Mouse (Mus musculus): ENCODE measurements around the gene Lst1. TPM values are rescaled to one million over a fixed set of nuclear protein-coding genes. Genes with fewer than 3 reads are reported as not detected.
A peak's percentile ranks its signal among the peaks of the same experiment; 100 is the strongest.

Lst1 gene
- polyA plus RNA-seq, 1 experiment from 2014 or later, result 4.7 TPM

GRCm38 (mm10) chr17:35232659-35233058 is 44.4 kb upstream of the Lst1 start:
- Histone ChIP-seq H3K27ac (ENCODE audit: low read length) (no peak overlapping the region), H3K9me3 (replicated peaks; ENCODE audit: control insufficient read depth, low read length, poor library complexity, severe bottlenecking) (no peaks in the 10 kb centered on the region), H3K4me3 (ENCODE audit: low read depth, low read length) (no peak overlapping the region), H3K4me1 (ENCODE audit: control insufficient read depth, insufficient read depth, low read length) (peaks cover 22% of the 10 kb centered on the region), H3K36me3 (ENCODE audit: control insufficient read depth, insufficient read depth, low read length) (peaks cover 11% of the 10 kb centered on the region), H3K9ac (ENCODE audit: low read depth, low read length) (no peak overlapping the region), H3K27me3 (ENCODE audit: control insufficient read depth, insufficient read depth, low read depth, low read length) (no peaks in the 10 kb centered on the region), H3K4me2 (ENCODE audit: low read length) (no peak overlapping the region)
- ATAC-seq, result no peak
- WGBS, result 92% methylated on average over 5 of the region's 5 CpGs

DNA sequence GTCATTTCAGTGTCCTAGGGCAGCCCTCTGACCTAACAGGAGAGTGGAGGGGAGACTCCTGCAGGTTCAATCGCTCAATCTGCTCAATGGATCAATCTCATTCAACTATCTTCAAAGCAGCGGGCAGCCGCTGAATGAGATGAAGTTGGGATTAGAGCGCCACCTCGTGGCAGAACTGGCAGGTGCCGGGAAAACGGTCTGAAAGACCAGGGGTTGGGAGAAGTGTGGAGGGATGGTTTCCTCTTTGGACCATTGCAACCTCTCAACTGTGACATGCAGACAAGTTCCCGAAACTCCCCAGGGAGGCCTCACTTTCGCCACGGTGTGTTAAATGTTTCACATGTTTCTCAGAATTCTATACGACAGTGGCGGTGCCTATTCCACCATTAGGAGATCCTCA is 43.8 kb upstream of the Lst1 start:
- 13% methylated on average over 12 of the region's 12 CpGs for WGBS
- Histone ChIP-seq H3K4me1 (ENCODE audit: control insufficient read depth, insufficient read depth, low read length) (peaks cover 17% of the 10 kb centered on the region), H3K9me3 (replicated peaks; ENCODE audit: control insufficient read depth, low read length, poor library complexity, severe bottlenecking) (no peaks in the 10 kb centered on the region), H3K36me3 (ENCODE audit: control insufficient read depth, insufficient read depth, low read length) (peaks cover 11% of the 10 kb centered on the region), H3K9ac (ENCODE audit: low read depth, low read length) (no peak overlapping the region), H3K27ac (ENCODE audit: low read length) (no peak overlapping the region), H3K27me3 (ENCODE audit: control insufficient read depth, insufficient read depth, low read depth, low read length) (no peaks in the 10 kb centered on the region), H3K4me3 (ENCODE audit: low read depth, low read length) (no peak overlapping the region), H3K4me2 (ENCODE audit: low read length) (peak overlapping the region; percentile 2; the same call in 1 of the 2 replicates)
- ATAC-seq, result no peak

- H3K27ac ChIP-seq (ENCODE audit: low read length), result no peak overlapping the region
- no peak for ATAC-seq
- no peaks in the 10 kb centered on the region for H3K9me3 ChIP-seq (replicated peaks; ENCODE audit: control insufficient read depth, low read length, poor library complexity, severe bottlenecking)
- no peak overlapping the region for H3K9ac ChIP-seq (ENCODE audit: low read depth, low read length)
- 94% methylated on average over 10 of the region's 10 CpGs for WGBS
- no peak overlapping the region for H3K4me3 ChIP-seq (ENCODE audit: low read depth, low read length)
- H3K4me2 ChIP-seq (ENCODE audit: low read length), result no peak overlapping the region
- H3K36me3 ChIP-seq (ENCODE audit: control insufficient read depth, insufficient read depth, low read length), result peaks cover 11% of the 10 kb centered on the region
- H3K4me1 ChIP-seq (ENCODE audit: control insufficient read depth, insufficient read depth, low read length), result peaks cover 14% of the 10 kb centered on the region
- no peaks in the 10 kb centered on the region for H3K27me3 ChIP-seq (ENCODE audit: control insufficient read depth, insufficient read depth, low read depth, low read length)
These were observed 42.8 kb upstream of the Lst1 start for GRCm38 (mm10) chr17:35231022-35231421.

DNA sequence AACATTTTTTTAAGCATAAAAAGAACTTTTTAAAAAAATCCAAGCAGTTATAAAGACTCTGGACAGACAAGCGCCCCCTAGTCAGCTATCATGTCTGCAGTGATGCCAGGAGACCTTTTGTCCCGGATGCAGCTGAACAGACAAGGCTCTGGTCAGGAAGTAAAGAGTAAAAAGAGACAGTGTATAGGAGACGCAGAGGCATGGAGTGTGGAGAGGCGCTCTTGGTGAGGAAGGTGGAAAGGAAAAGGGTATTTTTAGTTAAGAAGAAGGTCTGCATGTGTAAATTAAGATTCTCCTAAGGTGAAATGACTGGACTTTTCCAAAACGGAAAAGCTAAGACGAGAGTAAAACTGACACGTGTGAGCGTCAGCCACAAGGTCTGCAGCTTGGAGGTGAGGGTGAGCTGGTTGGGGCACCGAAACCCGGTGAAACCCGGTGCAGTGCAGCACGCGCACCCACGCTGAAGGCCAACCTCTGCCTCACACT is 38.4 kb upstream of the Lst1 start:
- ATAC-seq, result no peak
- no peaks in the 10 kb centered on the region for H3K27me3 ChIP-seq (ENCODE audit: control insufficient read depth, insufficient read depth, low read depth, low read length)
- no peak overlapping the region for H3K4me3 ChIP-seq (ENCODE audit: low read depth, low read length)

DNA sequence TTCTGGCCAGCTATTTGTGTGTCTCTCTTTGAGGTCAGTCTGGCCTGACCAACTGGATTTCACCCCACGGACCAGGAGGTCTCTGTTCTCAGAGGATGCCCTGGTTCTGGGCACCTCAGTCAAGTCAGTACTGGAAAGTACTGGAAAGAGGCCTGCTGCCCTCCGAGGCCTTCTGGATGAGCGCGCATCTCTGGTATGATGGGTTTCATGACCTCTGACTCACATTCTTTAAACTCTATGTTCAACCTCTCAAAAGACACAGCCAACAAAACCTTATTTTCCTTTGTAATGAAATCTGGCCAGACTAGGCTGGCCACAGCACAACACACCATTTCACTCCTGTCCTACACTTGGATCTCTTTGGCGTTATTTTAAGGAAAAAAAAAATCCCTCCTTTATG is 37.2 kb upstream of the Lst1 start:
- no peak for ATAC-seq
- peaks cover 10% of the 10 kb centered on the region for H3K36me3 ChIP-seq (ENCODE audit: control insufficient read depth, insufficient read depth, low read length)
- 96% methylated on average over 5 of the region's 5 CpGs for WGBS
- no peak overlapping the region for H3K4me2 ChIP-seq (ENCODE audit: low read length)
- no peaks in the 10 kb centered on the region for H3K27me3 ChIP-seq (ENCODE audit: control insufficient read depth, insufficient read depth, low read depth, low read length)
- H3K4me1 ChIP-seq (ENCODE audit: control insufficient read depth, insufficient read depth, low read length), result no peaks in the 10 kb centered on the region
- H3K9me3 ChIP-seq (replicated peaks; ENCODE audit: control insufficient read depth, low read length, poor library complexity, severe bottlenecking), result no peaks in the 10 kb centered on the region
- H3K9ac ChIP-seq (ENCODE audit: low read depth, low read length), result no peak overlapping the region
- H3K4me3 ChIP-seq (ENCODE audit: low read depth, low read length), result no peak overlapping the region
- H3K27ac ChIP-seq (ENCODE audit: low read length), result no peak overlapping the region

More for the DNA sequence above, 38.4 kb upstream of the Lst1 start:
- H3K27ac ChIP-seq (ENCODE audit: low read length), result no peak overlapping the region
- no peak overlapping the region for H3K9ac ChIP-seq (ENCODE audit: low read depth, low read length)
- H3K4me1 ChIP-seq (ENCODE audit: control insufficient read depth, insufficient read depth, low read length), result no peaks in the 10 kb centered on the region; the same call in 1 of the 2 replicates
- WGBS, result 82% methylated on average over 14 of the region's 14 CpGs
- H3K4me2 ChIP-seq (ENCODE audit: low read length), result no peak overlapping the region
- H3K9me3 ChIP-seq (replicated peaks; ENCODE audit: control insufficient read depth, low read length, poor library complexity, severe bottlenecking), result no peaks in the 10 kb centered on the region
- H3K36me3 ChIP-seq (ENCODE audit: control insufficient read depth, insufficient read depth, low read length), result peaks cover 10% of the 10 kb centered on the region

DNA sequence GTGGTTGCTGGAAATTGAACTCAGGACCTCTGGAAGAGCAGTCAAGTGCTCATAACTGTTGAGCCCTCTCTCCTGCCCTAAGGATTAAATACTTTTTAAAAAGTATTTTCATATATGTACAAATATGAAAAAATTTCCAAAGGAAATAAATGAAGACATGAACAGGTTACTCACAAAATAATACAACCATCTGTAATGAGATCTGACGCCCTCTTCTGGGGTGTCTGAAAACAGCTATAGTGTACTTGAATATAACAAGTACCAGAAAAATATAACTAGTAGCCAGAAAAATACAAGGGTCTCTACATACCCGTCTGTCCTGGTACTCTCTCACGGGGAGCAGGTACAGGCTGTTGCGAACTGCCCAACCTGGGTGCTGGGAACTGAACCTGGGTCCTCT is 36.4 kb upstream of the Lst1 start:
- no peak overlapping the region for H3K9ac ChIP-seq (ENCODE audit: low read depth, low read length)
- WGBS, result 92% methylated on average over 4 of the region's 4 CpGs
- H3K4me2 ChIP-seq (ENCODE audit: low read length), result no peak overlapping the region
- H3K36me3 ChIP-seq (ENCODE audit: control insufficient read depth, insufficient read depth, low read length), result peaks cover 15% of the 10 kb centered on the region
- H3K27me3 ChIP-seq (ENCODE audit: control insufficient read depth, insufficient read depth, low read depth, low read length), result no peaks in the 10 kb centered on the region
- no peaks in the 10 kb centered on the region for H3K4me1 ChIP-seq (ENCODE audit: control insufficient read depth, insufficient read depth, low read length)
- ATAC-seq, result no peak
- no peak overlapping the region for H3K27ac ChIP-seq (ENCODE audit: low read length)
- H3K4me3 ChIP-seq (ENCODE audit: low read depth, low read length), result no peak overlapping the region
- no peaks in the 10 kb centered on the region for H3K9me3 ChIP-seq (replicated peaks; ENCODE audit: control insufficient read depth, low read length, poor library complexity, severe bottlenecking)

DNA sequence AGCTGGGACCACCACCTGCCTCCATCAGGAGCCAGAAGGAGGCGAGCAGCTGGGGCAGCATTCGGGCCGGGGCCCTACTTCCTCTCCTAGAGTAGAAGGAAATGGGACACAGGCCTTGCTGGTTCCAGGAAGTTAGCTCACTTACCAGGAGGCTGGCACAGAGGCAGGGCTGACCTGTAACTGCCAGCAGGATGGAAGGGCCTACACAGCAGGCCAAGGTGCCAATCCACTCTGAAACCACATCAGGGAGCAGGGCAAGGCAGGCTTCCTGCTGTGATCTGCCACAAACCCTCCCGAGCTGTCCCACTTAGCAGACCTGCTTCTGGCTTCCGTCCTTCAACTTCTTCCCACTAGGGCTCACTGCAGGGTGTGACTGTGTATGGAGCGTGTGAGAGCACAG is 34.1 kb upstream of the Lst1 start:
- no peaks in the 10 kb centered on the region for H3K9me3 ChIP-seq (replicated peaks; ENCODE audit: control insufficient read depth, low read length, poor library complexity, severe bottlenecking)
- no peak overlapping the region for H3K27ac ChIP-seq (ENCODE audit: low read length)
- H3K4me2 ChIP-seq (ENCODE audit: low read length), result no peak overlapping the region
- no peak for ATAC-seq
- H3K4me1 ChIP-seq (ENCODE audit: control insufficient read depth, insufficient read depth, low read length), result no peaks in the 10 kb centered on the region
- H3K4me3 ChIP-seq (ENCODE audit: low read depth, low read length), result no peak overlapping the region
- no peak overlapping the region for H3K9ac ChIP-seq (ENCODE audit: low read depth, low read length)
- peaks cover 11% of the 10 kb centered on the region; the same call in 1 of the 2 replicates for H3K36me3 ChIP-seq (ENCODE audit: control insufficient read depth, insufficient read depth, low read length)
- no peaks in the 10 kb centered on the region for H3K27me3 ChIP-seq (ENCODE audit: control insufficient read depth, insufficient read depth, low read depth, low read length)
- WGBS, result 86% methylated on average over 6 of the region's 6 CpGs

- no peak for ATAC-seq
- H3K4me2 ChIP-seq (ENCODE audit: low read length), result no peak within 1 kb of the TSS
- no peaks in the 10 kb centered on the region for H3K9me3 ChIP-seq (replicated peaks; ENCODE audit: control insufficient read depth, low read length, poor library complexity, severe bottlenecking)
- peaks cover 11% of the 10 kb centered on the region; the same call in 1 of the 2 replicates for H3K36me3 ChIP-seq (ENCODE audit: control insufficient read depth, insufficient read depth, low read length)
- WGBS, result 77% methylated on average over 28 of the region's 28 CpGs
- H3K27ac ChIP-seq (ENCODE audit: low read length), result no peak within 1 kb of the TSS
- H3K9ac ChIP-seq (ENCODE audit: low read depth, low read length), result no peak within 1 kb of the TSS
- H3K4me1 ChIP-seq (ENCODE audit: control insufficient read depth, insufficient read depth, low read length), result no peaks in the 10 kb centered on the region
- no peak within 1 kb of the TSS for H3K4me3 ChIP-seq (ENCODE audit: low read depth, low read length)
- H3K27me3 ChIP-seq (ENCODE audit: control insufficient read depth, insufficient read depth, low read depth, low read length), result no peaks in the 10 kb centered on the region
These were observed 32.1 kb upstream of the Lst1 start, which contains the start of gene Gm16181 for GRCm38 (mm10) chr17:35220156-35220952. Gene Gm16181 (plus strand): TSS chr17:35220834.

- H3K4me1 ChIP-seq (ENCODE audit: control insufficient read depth, insufficient read depth, low read length), result no peaks in the 10 kb centered on the region
These were observed 31.4 kb upstream of the Lst1 start for GRCm38 (mm10) chr17:35219601-35220041.

More at GRCm38 (mm10) chr17:35219601-35220041, 31.4 kb upstream of the Lst1 start:
- Histone ChIP-seq H3K9me3 (replicated peaks; ENCODE audit: control insufficient read depth, low read length, poor library complexity, severe bottlenecking) (no peaks in the 10 kb centered on the region), H3K4me3 (ENCODE audit: low read depth, low read length) (no peak overlapping the region), H3K27me3 (ENCODE audit: control insufficient read depth, insufficient read depth, low read depth, low read length) (no peaks in the 10 kb centered on the region), H3K9ac (ENCODE audit: low read depth, low read length) (no peak overlapping the region), H3K27ac (ENCODE audit: low read length) (no peak overlapping the region), H3K36me3 (ENCODE audit: control insufficient read depth, insufficient read depth, low read length) (peaks cover 8% of the 10 kb centered on the region; the same call in 1 of the 2 replicates), H3K4me2 (ENCODE audit: low read length) (no peak overlapping the region)
- ATAC-seq, result no peak
- WGBS, result 91% methylated on average over 6 of the region's 6 CpGs

Measured in midbrain, embryonic 16.5 days (tissue).